Mouse (Mus musculus) left cerebral cortex, adult 11 months (tissue): Measurements from ENCODE around the gene Neurl3.

Experiments used
- DNase-seq: peaks from one replicate; pipeline ENCODE4 v3.0.0; 2022; ENCODE audit warnings: low spot score

Gene Neurl3

DNA sequence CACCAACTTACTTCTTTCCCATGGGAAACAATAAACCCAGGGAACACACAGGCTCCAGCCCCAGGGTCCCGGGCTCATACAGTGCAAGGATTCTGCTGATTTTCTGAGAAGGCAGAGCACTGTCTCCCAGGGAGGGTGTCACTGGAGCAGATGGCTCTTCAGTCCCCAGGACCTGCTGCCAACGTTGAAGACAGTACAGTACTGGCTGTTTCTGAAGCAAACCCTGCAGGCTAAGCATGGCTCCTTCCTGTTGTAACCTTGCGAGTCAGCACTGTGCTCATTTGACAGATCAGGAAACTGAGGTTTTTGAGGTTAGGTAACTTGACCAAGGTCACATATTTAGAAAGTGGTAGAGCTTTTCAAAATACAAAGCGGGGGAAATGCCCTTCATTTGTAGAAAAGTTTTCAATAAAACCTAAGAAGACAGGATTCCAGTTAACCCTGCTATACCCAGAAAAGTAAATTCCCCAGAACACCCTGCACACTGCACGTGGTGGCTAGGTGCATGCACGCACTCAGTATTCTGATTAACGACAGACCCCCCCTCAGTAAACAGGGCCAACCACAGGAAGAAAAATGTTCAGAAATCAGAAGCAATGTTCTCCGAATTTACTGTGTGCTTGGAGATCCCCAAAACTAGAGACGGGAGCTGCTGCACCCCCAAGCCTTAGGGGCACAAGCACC lies 22.1 kb upstream of the Neurl3 start:
- no peak for DNase-seq

DNA sequence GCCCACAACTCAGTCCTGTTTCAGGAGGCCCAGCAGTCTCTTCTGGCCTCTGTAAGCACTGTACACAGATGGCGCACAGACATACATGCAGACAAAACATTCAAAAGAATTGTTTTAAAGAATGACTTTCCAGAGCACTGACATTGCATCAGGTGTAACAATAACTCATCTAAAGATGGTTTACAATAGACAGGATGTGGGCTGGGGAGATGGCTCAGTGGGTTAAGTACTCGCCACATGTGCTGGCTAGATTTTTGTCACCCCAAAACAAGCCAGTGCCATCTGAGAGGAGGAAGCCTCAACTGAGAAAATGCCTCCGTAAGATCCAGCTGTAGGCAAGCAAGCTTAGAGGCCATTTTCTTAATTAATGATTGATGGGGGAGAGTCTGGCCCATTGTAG lies 19.9 kb upstream of the Neurl3 start:
- DNase-seq: no peak

DNA sequence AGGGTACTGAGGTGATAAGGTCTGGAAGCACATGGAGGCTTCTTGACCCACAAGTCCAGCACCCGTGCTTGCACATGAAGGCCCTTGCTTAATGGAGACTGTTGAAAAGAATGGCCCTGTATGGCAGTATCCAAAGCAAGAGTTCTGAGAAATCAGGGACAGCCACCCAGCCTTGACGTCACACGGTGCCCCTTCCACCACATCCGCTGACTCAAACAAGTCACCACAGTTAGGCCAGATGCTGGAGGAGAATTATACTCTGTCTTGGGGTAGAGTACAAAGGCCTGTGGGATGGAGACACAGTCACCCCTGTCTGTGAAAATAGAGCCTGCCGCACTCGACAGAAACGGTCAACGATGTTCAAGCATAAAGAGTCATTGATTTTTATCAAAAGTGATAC lies 19.0 kb upstream of the Neurl3 start:
- DNase-seq: no peak

DNA sequence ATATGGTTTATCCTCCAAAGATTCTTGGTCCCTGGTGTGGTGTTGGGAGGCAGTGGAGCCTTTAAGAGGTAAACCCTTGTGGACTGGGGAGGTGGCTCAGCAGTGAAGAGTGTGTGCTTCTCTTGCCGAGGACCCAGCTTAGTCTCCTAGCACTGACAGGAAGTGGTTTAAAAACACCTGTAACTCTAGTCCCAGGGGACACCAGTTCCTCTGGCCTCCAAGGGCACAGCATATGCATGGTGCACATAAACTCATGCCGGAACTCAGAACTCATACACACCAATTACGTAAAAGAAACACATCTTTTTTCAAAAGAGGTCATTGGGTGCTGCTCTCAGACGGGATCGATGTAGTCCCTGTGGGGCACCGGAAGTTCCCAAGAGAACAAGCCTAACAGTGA lies 7.4 kb upstream of the Neurl3 start:
- no peak for DNase-seq

DNA sequence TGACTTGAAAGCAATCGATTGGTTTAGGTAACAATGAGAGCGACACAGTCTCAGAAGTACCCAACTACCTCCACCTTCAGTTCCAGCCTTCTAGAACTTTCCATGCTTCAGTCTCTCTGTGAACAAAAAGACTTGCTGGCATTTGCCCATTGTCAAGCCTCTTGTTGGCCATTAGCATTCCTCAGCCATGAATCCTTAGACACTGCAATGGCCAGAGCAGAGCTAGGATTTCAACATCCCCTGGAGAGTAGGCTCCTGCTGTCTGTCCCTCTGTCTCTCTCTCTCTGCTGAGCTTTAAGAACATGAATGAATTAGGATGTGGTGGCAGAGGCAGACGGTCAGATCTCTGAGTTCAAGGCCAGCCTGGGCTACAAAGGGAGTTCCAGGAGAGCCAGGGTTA lies 6.5 kb upstream of the Neurl3 start:
- DNase-seq: no peak

DNA sequence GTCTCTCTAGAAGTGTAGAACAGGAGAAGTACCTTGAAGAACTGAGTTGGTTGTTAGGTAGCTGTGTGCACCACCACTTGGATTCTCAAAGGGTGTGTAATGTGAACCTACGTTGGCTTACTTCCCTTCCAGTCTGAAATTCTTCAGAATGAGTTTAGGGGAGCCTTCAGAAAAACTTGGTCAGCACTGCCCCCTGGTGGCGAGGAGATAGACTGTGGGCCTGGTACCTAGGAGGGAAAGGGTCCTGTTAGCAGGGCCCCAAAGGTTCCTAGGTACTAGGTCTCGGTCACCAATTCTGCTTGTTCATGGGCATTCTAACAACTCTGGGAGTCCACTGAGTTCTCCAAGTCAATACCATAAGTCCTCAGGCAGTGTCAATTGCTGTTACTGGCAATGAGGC lies 4.7 kb upstream of the Neurl3 start:
- DNase-seq: no peak

DNA sequence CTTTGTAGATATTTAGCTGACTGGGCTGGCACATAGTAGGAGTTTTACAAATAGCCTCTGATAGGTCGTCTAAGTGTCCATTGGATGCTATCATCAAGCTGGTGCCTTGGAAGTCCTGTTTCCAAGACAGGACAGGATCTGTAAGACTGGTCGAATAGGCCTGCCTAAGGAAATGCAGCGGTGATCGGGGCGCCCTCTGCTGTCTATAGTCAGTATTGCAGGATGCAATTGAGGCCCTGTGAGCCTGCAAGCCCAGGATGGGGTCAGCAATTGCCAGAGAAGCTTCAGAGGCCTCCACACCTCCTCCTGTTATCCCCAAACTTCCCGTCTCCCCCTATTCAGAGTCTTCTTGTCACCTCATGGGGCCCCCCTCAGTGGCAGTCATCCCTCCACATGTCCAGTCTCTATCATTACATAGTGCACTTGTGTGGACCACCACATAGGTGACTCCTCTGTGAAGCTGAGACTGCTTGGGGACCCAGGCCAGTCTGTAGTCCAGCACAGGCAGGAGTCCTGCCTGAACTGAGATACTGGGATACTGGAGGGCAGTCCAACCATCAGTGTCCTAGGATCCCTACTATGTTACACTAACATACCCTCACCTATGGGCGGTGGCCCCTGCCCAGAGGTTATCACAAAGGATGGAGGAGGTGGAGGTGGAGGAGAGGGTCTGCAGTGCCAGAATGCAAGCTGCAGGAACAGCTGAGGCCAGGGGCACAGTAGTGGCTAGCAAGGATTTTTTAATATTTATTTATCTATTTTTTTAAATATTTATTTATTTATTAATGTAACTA lies 3.0 kb upstream of the Neurl3 start:
- DNase-seq: peak; percentile 44

DNA sequence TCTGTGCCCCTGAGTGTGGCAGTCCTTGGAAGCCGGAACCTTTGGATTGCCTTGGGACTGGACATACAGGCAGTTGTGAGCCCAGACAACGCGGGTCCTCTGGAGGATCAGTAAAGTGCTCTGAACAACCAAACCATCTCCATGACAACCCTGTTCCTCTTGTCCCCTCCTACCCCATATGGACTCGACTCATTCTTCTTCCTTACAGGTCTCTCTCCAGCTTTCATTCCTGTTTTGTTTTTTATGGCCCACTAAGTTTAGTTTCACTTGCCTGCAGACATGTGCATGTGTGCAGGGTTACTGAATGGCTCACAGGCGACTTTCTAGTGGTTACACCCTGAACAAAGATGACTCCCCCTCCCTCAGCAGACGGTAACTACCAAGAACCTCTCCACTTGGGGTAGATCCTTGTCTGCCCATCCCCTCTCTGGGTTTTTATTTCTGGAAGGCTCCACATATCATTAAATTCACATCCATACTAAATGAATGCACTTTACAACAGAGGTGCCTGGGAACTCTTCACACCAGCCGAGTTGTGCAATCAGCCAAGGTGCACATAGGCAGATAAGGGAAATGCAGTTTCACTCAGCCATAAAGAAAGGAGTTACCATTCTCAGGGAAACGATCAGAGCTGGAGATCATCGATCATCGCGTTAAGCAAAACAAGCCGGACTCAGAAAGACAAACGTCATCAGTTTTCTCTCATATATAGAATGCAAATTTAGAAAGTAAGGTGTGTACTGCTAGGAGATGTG lies 1.3 kb upstream of the Neurl3 start:
- no peak for DNase-seq

DNA sequence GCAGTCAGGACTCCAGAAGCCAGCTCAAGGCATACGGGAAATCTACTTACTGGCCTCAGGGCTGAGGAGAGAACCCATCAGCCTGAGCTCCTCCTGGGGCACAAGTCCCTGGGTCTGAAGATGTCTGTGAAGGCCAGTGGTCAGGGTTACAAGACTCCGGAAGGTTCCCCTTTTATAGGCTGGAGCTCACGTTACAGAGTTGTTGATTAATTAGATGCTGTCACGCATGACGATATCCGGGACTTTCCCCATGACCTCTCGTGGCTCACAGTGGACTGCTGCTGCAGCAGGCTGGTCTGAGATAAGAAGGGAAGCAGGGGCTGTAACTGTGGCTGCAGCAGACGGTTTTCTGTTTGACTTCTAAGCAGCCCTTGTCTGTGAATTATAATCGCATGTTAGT lies 1.2 kb downstream of the Neurl3 start:
- no peak for DNase-seq

DNA sequence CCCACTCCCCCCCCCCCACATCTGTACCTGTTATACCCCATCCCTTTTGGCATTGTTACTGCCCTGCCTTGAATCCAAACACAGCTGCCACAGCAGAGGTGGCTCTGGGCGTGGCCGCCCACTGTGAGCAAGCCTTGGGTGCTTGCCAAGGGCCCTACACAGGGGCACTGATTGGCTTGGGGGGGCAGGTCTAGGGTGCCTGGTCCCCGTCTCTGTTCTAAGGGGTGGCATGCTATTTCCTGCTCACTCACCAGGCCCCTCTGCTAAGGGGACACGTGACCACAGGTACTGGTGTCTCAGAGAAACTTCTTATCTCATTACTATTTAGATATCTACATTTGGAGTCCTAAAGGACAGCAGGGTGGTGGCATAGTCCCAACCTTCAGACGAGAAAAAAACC lies 1.9 kb downstream of the Neurl3 start:
- DNase-seq: no peak

DNA sequence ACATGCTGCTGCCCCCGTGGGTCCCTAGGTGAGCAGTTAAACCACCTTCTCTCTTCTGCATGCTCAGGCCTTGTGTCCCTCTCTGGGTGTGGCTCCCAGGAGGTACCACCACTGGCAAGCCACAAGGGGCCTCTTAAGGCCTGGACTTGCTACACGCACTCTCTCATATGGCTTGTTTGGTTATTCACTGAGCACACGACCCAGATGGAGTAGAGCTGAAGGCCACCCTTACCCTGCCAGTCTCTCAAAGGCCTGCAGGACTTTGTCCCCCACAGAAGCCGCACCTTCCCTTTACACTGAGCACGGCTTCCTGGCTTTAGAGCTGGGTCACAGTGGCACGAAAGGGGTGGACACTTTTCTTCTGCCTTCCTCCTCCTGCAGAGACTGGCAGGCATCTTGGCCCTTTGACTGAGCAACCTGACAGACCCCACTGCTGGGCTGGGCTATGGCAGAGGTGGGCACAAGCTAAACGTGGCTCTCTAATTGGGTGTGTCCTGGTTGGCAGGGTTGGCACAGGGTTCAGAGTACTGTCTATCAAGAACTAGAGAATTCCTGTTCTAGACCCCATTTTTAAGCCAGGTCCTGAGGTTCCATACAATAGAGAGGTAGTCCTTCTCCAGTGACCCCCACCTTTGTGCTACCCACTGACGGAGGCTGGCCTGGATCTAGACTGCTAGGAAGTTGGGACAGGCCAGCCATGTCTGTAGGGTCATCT lies 2.8 kb downstream of the Neurl3 start:
- no peak for DNase-seq

DNA sequence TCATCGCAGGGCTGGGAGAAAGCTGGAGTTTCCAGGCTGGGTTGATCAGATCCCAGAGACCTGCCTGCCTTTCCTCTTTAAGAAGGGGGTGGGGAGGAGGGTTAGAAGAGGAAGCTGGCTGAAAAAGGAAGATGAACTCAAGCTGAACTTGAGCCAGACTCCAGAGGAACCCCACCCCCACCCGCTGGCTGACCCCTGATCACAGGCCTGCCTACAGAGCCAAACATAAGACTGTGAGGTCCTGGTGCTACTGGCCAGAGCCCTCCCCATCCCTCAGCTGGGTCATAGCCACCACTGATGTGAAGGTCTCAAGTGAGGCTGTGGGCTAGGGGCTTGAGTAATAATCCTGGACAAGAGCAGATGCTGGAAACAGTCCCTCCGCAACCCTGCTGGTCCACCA lies 3.8 kb downstream of the Neurl3 start:
- DNase-seq: no peak

DNA sequence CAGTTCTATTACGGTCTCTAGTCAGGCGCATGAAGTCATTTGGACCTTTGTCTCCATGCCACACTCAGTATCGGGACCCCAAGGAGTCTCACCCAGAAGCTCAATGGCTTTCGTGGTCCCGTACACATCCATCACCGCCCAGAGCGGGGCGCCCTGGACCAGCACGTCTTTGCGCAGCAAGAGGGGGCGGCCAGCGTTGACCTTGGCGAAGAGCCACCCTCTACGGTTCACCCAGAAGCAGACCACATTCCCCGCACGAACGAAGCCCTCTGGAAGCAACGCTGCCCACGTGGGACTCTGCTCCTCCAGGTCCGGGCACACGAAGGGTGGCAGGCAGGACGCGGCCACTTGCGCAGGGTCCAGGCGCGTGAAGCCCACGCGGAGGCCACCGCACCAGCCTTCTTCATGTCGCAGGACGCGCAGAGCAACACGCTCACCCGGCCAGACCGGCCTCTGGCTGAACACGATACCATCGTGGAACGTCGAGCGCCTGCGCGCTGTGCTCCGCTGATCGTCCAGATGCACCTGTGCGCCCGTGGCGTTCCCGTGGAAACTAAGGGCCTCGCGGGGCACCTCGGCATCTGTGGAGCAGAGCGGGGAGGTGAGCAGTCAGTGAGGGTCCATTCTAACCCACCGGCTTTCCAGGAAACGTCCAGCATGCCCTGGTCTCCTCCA lies 5.2 kb downstream of the Neurl3 start:
- no peak for DNase-seq

DNA sequence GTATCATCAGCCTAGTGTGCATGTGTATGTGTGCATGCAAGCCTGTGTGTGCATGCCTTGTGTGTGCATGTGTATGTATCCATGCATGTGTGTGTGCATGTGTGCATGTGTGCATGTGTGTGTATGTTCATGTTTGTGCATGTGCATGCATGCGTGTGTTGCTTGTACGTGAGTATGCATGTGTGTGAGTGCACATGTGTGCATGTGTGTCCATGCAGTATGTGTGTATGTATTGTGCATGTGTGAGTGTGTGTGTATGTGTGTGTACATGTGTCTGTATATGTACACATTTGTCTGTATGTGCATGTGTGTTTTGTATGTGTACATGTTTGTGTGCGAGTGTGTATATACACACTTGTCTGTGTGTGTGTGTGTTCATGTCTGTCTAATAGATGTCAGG lies 6.9 kb downstream of the Neurl3 start:
- no peak for DNase-seq

DNA sequence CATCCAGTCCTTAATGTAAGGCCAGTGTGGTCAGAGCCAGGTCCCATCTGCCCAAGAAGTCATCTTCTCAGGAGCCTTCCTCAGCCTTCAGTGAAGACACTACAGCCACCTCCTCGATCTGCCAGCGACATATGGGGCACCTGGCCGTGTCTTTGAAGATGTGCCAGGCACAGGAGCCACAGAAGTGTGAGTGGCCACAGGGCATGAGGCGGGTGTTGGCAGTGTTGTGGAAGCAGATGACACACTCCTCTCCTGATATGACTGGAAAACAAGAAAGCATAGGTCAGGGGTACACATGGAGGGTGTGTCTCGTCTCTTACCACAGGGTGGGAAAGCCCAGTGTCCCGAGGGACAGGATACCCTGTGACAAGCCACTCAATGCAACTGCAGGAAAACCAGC lies 8.2 kb downstream of the Neurl3 start:
- no peak for DNase-seq

DNA sequence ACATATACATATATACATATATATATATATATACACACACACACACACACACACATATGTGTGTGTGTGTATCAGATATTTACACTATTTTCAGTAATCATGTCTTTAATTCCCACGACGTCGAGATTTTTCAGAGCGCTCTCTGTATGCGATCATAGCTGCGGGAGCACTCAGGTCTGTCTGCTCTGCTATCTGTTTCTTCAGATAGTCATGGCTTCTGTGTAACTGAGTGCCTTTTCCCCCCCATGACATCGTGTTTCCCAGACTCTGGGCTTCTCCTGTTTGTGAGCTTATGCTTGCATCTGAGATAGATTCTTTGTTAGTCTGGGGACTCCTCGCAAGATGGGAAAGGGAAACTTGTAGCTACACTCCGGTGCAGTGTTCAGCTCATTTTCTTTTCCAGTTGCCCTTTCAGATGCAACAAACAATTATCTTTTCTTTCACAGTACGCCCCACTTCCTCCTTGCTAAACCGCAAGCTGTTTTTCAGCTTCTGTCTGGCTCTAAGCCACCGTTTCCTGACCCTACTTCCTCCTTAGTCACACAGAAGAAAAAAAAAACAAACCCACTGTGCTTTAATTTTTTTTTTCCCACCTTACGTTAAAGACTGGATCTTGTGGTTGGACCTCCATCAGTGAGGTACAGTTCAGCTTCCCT lies 10.5 kb downstream of the Neurl3 start:
- DNase-seq: no peak

DNA sequence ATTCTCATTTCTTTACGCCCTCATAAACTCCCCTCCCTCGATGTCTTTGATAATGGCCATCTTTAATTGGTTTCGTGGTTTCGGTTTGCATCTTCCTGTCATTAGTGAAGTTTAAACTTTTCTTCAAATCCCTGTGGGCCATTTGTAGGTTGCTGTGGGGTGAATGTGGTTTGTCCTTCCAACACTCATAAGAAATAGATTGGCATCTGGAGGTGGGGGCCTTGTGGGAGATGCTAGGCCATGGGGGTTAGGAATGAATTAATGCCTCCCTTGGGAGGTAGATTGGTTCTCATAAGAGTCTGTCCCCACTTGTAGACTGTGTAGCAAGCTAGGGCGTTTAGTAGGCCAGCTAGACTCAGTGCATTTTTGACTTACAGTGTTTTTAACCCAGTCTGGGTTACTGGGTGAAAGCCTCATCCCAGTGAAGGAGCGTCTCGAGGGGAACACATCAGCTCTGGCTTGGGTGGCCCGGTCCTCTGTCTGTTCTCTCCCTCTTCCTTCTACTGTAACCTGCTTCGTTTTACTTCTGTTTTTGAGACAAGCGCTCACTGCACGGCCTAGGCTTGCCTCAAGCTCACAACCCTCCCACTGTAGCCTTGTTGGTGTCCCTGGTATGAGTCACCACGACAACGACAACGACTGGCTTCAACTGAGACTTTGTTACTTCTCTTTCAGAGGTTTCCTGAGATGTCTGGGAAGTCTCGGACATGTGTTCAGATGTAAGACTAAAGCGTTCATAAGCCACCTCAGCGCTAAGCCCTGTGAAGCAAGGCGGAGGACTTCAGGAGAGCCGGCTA lies 12.6 kb downstream of the Neurl3 start:
- DNase-seq: no peak

DNA sequence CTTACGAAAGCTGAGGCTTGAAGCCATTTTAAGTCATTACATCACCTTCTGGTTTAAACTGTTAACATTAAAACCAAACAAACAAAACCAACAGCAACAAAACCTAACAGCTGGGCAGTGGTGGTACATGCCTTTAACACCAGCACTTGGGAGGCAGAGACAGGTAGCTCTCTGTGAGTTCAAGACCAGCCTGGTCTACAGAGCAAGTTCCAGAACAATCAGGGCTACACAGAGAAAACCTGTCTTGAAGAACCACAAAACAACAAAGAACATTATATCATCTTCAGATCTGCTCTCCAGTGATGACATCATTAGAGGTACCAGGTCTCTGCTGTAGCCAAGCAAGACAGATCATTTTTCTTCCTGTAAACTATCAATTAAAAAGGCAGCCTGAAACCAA lies 14.1 kb downstream of the Neurl3 start:
- DNase-seq: no peak

DNA sequence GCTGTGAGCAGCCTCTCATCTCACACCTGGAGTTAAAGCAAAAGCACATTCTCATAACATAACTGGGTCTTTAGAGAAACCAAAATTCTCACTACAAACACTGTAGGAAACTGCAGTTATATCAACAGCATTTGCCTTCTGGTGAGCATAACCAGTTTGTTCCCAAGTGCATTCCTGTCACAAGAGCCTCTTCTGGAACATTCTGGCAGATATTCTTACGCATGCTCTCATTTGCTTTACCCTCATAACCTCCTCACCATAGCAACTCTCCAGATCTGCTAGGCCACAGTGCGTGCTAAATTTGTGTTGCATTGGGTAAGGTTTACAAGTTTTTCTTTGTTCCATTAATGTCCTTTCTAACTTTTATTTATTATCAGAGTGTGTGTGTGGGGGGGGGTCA lies 15.2 kb downstream of the Neurl3 start:
- DNase-seq: no peak

DNA sequence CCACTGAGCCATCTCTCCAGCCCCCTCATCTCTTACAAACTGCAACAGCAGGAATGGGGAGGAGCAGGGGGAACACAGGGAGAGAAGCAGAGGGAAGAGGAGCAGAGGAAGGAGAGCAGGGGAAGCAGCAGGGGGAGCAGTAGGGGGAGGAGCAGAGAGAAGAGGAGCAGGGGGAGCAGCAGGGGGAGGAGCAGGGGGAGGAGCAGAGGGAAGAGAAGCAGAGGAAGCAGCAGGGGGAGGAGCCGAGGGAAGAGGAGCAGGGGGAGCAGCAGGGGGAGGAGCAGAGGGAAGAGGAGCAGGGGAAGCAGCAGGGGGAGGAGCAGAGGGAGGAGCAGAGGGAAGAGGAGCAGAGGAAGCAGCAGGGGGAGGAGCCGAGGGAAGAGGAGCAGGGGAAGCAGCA lies 15.8 kb downstream of the Neurl3 start:
- no peak for DNase-seq

DNA sequence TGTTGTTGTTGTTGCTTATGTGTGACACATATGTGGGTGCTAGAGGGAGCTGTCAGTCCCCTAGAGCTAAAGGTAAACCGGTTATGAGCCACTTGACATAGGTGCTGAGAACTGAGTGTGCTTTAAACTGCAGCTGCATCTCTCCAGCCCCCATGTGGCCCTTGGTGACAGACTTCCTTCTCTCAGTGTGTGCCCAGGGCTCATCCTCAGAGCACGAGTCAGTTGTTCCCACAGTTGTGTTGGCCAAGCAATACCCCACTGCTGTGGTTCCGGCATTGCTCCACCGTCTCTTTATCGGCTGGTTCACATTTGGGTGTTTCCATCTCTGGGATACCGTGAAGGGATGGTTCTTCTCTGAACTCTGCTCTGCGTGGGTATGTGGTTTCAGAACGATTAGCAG lies 17.2 kb downstream of the Neurl3 start:
- no peak for DNase-seq
